Mouse (Mus musculus) forebrain, postnatal 0 days (tissue): ENCODE results near the gene 4930415O20Rik. TPM values are rescaled to one million over a fixed set of nuclear protein-coding genes. Genes with fewer than 3 reads are reported as not detected.
A peak's percentile ranks its signal among the peaks of the same experiment; 100 is the strongest.

Experiments used
- ATAC-seq: fragments of 200-750 bp; cut with Nextera tagmentation; 2 replicates; pipeline ENCODE4 v1.8.0; 2017; ENCODE audit warnings: mild to moderate bottlenecking, moderate library complexity
- DNase-seq: peaks from one replicate; pipeline ENCODE4 v3.0.0-alpha.2; 2015
- H3K27ac ChIP-seq: fragments of 300-500 bp; sonication (generic); 2 replicates; pipeline ENCODE4 v1.5.1; 2014; ENCODE audit warnings: low read depth, mild to moderate bottlenecking, antibody characterized with exemption, low read length, moderate library complexity, mixed read lengths
- H3K27me3 ChIP-seq: fragments of 300-500 bp; sonication (generic); 2 replicates; pipeline ENCODE4 v1.6.1; 2014; ENCODE audit warnings: mild to moderate bottlenecking, low read length, mixed read lengths; ENCODE audit not compliant: insufficient read depth
- H3K36me3 ChIP-seq: fragments of 300-500 bp; sonication (generic); 2 replicates; pipeline ENCODE4 v1.6.1; 2014; ENCODE audit warnings: mild to moderate bottlenecking, moderate library complexity; ENCODE audit not compliant: insufficient read depth
- H3K4me1 ChIP-seq: fragments of 300-500 bp; sonication (generic); 2 replicates; pipeline ENCODE4 v1.6.1; 2014; ENCODE audit warnings: antibody characterized with exemption; ENCODE audit not compliant: insufficient read depth
- H3K4me2 ChIP-seq: fragments of 300-500 bp; sonication (generic); 2 replicates; pipeline ENCODE4 v1.6.1; 2014; ENCODE audit warnings: low read depth, mild to moderate bottlenecking, moderate library complexity
- H3K4me3 ChIP-seq: fragments of 300-500 bp; sonication (generic); 2 replicates; pipeline ENCODE4 v1.5.1; 2014; ENCODE audit warnings: low read depth, low read length, mixed read lengths
- H3K9ac ChIP-seq: fragments of 300-500 bp; sonication (generic); 2 replicates; pipeline ENCODE4 v1.6.1; 2014; ENCODE audit warnings: mild to moderate bottlenecking
- H3K9me3 ChIP-seq: fragments of 300-500 bp; sonication (generic); 2 replicates; pipeline ENCODE4 v1.6.1; 2016; ENCODE audit warnings: low read length
- CTCF ChIP-seq: sonication (generic); IDR thresholded peaks from 2 replicates; pipeline ENCODE4 v1.5.1; 2016; ENCODE audit warnings: antibody characterized with exemption, control low read depth, low read depth
- WGBS: fragments of 180-500 bp; shearing (Covaris S2); extraction: QIAGEN DNeasy Blood & Tissue Kit; methylation state at CpG from one replicate; pipeline ENCODE4 v1.1.7; 2014; 5-methylcytosine and 5-hydroxymethylcytosine counted together
- polyA plus RNA-seq: library from polyadenylated mRNA; unstranded; fragments of >200 nt; fragmentation: Nextera tagmentation; extraction: Ambion mirVana; gene quantifications from 2 replicates; pipeline ENCODE4 v1.2.1, GENCODE M21; 2015
- total RNA-seq: library from RNA; depleted of rRNA; stranded (reverse); fragments of >200 nt; gene quantifications from 2 replicates; pipeline ENCODE4 v1.2.3, GENCODE M21; 2014

The 4930415O20Rik gene
- total and polyA plus RNA-seq, 2 experiments from 2014 or later, result 0.51 TPM; not detected in 1

GRCm38 (mm10) chr15:98616362-98617175 lies 45.8 kb downstream of the 4930415O20Rik start:
- no peak overlapping the region for H3K9ac ChIP-seq
- no peak overlapping the region for H3K27ac ChIP-seq
- no peak overlapping the region for H3K4me2 ChIP-seq
- ATAC-seq, result no peak
- DNase-seq, result no peak
- 36% methylated on average over 20 of the region's 20 CpGs for WGBS
- H3K4me3 ChIP-seq, result no peak overlapping the region
- no peak for TF ChIP-seq CTCF
- no peaks in the 10 kb centered on the region for H3K4me1 ChIP-seq
- H3K9me3 ChIP-seq, result no peaks in the 10 kb centered on the region
- H3K27me3 ChIP-seq, result no peaks in the 10 kb centered on the region
- H3K36me3 ChIP-seq, result no peaks in the 10 kb centered on the region

GRCm38 (mm10) chr15:98617176-98617537 lies 46.4 kb downstream of the 4930415O20Rik start:
- Histone ChIP-seq H3K27ac (no peak overlapping the region), H3K36me3 (no peaks in the 10 kb centered on the region), H3K9ac (no peak overlapping the region), H3K27me3 (no peaks in the 10 kb centered on the region), H3K4me1 (no peaks in the 10 kb centered on the region), H3K4me3 (no peak overlapping the region), H3K9me3 (no peaks in the 10 kb centered on the region), H3K4me2 (no peak overlapping the region)
- DNase-seq (peak; percentile 92), ATAC-seq (peak; percentile 74)
- peak; percentile 92 for TF ChIP-seq CTCF
- under 1% methylated on average over 12 of the region's 12 CpGs for WGBS

- no peak overlapping the region for H3K4me2 ChIP-seq
- H3K27me3 ChIP-seq, result no peaks in the 10 kb centered on the region
- no peak overlapping the region for H3K9ac ChIP-seq
- DNase-seq, result no peak
- no peaks in the 10 kb centered on the region for H3K36me3 ChIP-seq
- 8% methylated on average over 7 of the region's 7 CpGs for WGBS
- no peak overlapping the region for H3K27ac ChIP-seq
- ATAC-seq, result no peak
- H3K9me3 ChIP-seq, result no peaks in the 10 kb centered on the region
- no peak for TF ChIP-seq CTCF
- H3K4me3 ChIP-seq, result no peak overlapping the region
- no peaks in the 10 kb centered on the region for H3K4me1 ChIP-seq
Observed at GRCm38 (mm10) chr15:98622199-98622598, 51.4 kb downstream of the 4930415O20Rik start.

DNA sequence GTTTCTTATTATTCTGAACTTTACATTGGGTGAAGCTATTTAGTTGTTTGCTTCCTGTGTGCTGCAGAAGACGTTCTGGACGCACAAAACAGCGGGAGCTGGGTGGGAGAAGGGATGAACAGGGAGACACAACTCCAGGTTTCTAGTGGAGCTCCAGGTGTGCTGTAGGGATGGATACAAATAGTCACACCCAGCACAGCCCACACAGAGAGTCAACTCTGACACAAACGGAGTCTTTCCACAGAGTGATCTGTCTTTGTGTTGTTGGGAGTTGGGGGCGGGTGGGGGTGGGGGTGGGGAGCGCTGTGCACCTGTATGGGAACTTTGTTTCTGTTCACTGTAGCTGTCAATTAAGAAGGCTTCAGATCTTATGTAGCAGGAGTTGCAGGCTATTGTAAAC lies 51.9 kb downstream of the 4930415O20Rik start:
- Histone ChIP-seq H3K36me3 (no peaks in the 10 kb centered on the region), H3K9ac (no peak overlapping the region), H3K4me1 (no peaks in the 10 kb centered on the region), H3K27ac (no peak overlapping the region), H3K4me3 (no peak overlapping the region), H3K4me2 (no peak overlapping the region), H3K9me3 (no peaks in the 10 kb centered on the region), H3K27me3 (no peaks in the 10 kb centered on the region)
- ATAC-seq, result no peak
- 18% methylated on average over 6 of the region's 6 CpGs for WGBS
- DNase-seq, result no peak
- no peak for TF ChIP-seq CTCF

DNA sequence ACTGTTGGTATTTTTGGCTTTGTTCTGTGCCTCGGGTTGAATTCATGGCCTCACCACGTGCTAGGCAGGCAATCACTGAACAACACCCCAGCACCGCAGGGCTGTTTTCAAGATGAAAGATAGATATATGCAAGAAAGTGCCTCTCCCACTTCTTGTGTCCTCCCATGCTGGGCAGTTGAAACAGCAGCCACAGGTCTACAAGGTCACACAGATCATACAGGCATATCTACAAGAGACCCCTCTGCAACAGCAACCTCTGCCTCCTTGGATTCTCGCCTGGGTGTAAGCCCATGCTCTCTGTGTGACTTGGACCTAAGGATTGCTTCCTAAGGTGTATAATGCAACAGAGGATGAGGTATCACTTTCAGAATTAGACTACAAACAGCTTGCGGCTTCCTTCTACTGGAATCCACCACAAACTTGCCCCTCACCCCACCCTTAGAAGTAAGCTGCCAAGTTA lies 52.6 kb downstream of the 4930415O20Rik start:
- Histone ChIP-seq H3K4me2 (no peak overlapping the region), H3K27me3 (no peaks in the 10 kb centered on the region), H3K4me3 (no peak overlapping the region), H3K9ac (no peak overlapping the region), H3K9me3 (no peaks in the 10 kb centered on the region), H3K36me3 (no peaks in the 10 kb centered on the region), H3K4me1 (peaks cover 3% of the 10 kb centered on the region; the same call in 1 of the 2 replicates), H3K27ac (no peak overlapping the region)
- DNase-seq (no peak), ATAC-seq (no peak)
- TF ChIP-seq CTCF, result no peak
- 57% methylated on average over 5 of the region's 5 CpGs for WGBS

DNA sequence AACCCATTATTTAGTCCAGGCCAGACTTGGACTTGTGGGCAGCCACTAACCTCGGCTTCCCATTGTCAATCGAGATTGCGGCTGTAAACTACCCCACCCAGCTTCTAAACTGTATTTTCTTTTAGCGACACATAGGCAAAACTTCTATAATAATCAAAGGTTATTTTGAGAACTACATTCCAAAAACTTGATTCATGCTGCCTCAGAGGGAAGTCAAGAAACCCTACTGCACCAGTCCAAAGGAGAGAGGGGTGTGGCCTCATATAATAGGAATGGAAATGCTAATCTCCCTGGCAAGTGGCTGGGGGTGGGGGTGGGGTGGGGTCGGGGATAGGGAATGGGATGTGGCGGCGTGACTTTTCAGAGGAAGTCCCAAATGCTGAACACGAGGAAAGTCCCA lies 55.3 kb downstream of the 4930415O20Rik start:
- ATAC-seq, result no peak
- no peaks in the 10 kb centered on the region for H3K36me3 ChIP-seq

DNA sequence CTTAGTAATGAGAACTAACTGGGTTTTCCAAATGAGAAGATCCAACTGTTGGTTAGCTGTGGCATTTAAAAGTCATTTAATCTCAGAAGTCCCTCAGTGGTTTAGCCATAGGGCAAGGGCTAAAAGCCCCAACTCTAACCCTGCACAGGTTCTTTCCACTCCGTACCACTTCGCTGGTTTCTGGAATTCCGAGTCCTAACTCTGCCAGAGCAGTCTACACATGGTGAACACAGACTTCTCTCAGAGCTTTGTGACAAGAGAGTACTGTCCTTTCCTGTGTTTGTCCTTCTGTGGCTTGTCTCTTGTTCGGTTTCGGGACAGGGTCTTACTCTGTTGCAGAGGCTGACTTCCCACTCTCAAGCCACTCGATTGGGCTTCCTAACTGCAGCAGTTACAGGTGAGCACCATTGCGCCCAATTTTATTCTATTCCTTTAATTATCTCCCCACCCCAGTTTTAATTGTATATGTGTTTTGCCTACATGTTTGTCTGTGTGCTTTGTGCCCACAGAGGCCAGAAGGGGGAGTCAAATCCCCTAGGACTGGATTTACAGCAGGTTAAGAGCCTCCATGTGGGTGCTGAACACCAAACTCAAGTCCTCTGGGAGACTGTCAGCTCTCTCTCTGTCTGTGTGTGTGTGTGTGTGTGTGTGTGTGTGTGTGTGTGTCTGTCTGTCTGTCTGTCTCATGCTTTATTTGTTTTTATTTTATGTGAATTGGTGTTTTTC lies 55.8 kb downstream of the 4930415O20Rik start:
- Histone ChIP-seq H3K36me3 (no peaks in the 10 kb centered on the region), H3K27me3 (no peaks in the 10 kb centered on the region), H3K4me3 (no peak overlapping the region), H3K9ac (no peak overlapping the region), H3K27ac (no peak overlapping the region), H3K9me3 (no peaks in the 10 kb centered on the region), H3K4me2 (no peak overlapping the region), H3K4me1 (peaks cover 11% of the 10 kb centered on the region)
- DNase-seq (no peak), ATAC-seq (no peak)
- 0 out of 2 replicates have a peak, but pooled peaks have one; percentile 6 for TF ChIP-seq CTCF
- 80% methylated on average over 7 of the region's 7 CpGs for WGBS

More for the DNA sequence above, 55.3 kb downstream of the 4930415O20Rik start:
- no peak for DNase-seq
- Histone ChIP-seq H3K4me1 (peaks cover 11% of the 10 kb centered on the region), H3K4me3 (no peak overlapping the region), H3K9ac (no peak overlapping the region), H3K27ac (no peak overlapping the region), H3K9me3 (no peaks in the 10 kb centered on the region), H3K4me2 (no peak overlapping the region), H3K27me3 (no peaks in the 10 kb centered on the region)
- WGBS, result 26% methylated on average over 8 of the region's 8 CpGs
- no peak for TF ChIP-seq CTCF
